Comparison of ENCODE assay signal across 8 mouse cellular contexts in the genomic region with DNA sequence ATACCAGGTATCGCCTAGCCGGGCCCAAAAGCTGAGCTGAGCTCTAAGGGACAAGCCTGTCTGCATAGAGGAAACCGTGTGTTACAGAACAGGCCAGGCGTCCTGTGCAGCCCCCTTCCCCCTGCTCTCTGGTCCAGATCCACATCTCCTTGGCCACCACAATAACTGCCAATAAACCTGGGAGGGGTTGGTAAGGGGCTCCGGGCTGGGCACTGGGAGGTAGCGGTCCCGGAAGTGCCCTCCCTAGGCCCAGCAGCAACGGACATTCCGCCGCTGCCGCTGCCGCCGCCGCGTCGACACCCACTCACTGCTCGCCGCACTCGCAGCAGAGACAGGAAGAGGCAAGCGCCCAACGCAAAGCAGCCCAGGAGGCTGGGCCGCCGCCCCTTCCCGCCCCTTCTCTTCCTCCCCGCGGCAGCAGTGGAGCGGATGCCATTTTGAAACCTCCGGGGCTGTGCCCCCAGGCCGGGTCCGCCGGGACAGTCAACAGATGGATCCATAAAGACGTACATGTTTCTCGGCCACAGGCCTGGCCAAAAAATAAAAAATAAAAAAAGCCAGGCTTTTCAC. TPM values are rescaled to one million over a fixed set of nuclear protein-coding genes. Genes with fewer than 3 reads are reported as not detected.
A peak's percentile ranks its signal among the peaks of the same experiment; 100 is the strongest.
DNase-seq lines count a peak whose midpoint lies in the region; ATAC-seq and TF ChIP-seq lines count a peak whose summit lies in the region.

No protein-coding gene starts in this region.

- peaks cover 6% of the 10 kb centered on the region for H3K4me1 ChIP-seq in cortical plate, adult 2 months (ENCODE audit: control insufficient read depth, insufficient read depth, low read length)

- H3K4me3 ChIP-seq in cortical plate, adult 2 months (ENCODE audit: insufficient read depth, low read length): peak overlapping the region; percentile 62

- TF ChIP-seq POLR2A in cortical plate, adult 2 months (IDR thresholded peaks at IDR 0.05; ENCODE audit: extremely low read depth, insufficient read depth, low read length): peak; percentile 63; the same call in 1 of the 2 replicates

- DNase-seq in gastrocnemius, postnatal 14 days: peak; percentile 86
- peak; percentile 93 for DNase-seq in induced T-regulatory cell, adult 2 months (ENCODE audit: low read depth)
- DNase-seq in left cerebral cortex, postnatal 36 days (ENCODE audit: low spot score in 2 of 2): peak; percentile 81 to 84
- DNase-seq in right cerebral cortex, postnatal 36 days (ENCODE audit: low spot score in 2 of 2): peak; percentile 73 to 74
- DNase-seq in urinary bladder, postnatal 36 days (ENCODE audit: low spot score in 2 of 2): peak; percentile 71 to 83

- H3K27ac ChIP-seq in cortical plate, adult 2 months (ENCODE audit: insufficient read depth, low read length): peak overlapping the region; percentile 85

- ATAC-seq in activated CD4-positive, CD25-positive, alpha-beta regulatory T cell, adult 4 months: peak; percentile 69
- ATAC-seq in megakaryocyte-erythroid progenitor cell, adult 5-6 weeks (replicated peaks; ENCODE audit: low FRiP score, low TSS enrichment, poor library complexity, severe bottlenecking): peak; percentile 60

- intact Hi-C loops in gastrocnemius, postnatal 14 days (cut with DNase I; ENCODE audit: low total_unique reads): no loop called here
- intact Hi-C loops in left cerebral cortex, postnatal 36 days (cut with DNase I): loop anchor here (2.0 kb wide), 1 partner anchor 20 kb away; no protein-coding TSS in a partner anchor

- no peak for TF ChIP-seq CTCF in cortical plate, adult 2 months (IDR thresholded peaks at IDR 0.05; ENCODE audit: extremely low read depth, insufficient read depth, low read length)

RNA-seq across cellular contexts. Expression of gene Gnai2, which starts 2.0 kb away (rescaled TPM):
- 100 to 1,000 TPM; 176 to 181 TPM for polyA plus RNA-seq in activated CD4-positive, CD25-positive, alpha-beta regulatory T cell, adult 4 months (2017; shearing (Covaris generic))
- polyA plus RNA-seq in cortical plate, adult 2 months (2012; rRNA removed): 283 and 286 TPM in 2 replicates
- total RNA-seq in gastrocnemius, postnatal 14 days (2021): 100 to 1,000 TPM; 139 to 152 TPM
- 100 to 1,000 TPM; 215 to 221 TPM for total RNA-seq in left cerebral cortex, postnatal 36 days (2021)
- 204 and 225 TPM in 2 replicates for total RNA-seq in megakaryocyte-erythroid progenitor cell, adult 5-6 weeks (2014; fragmentation: Nextera tagmentation)
- 215 and 228 TPM in 2 replicates for total RNA-seq in megakaryocyte-erythroid progenitor cell, adult 5-6 weeks (2017)

RNA-seq across cellular contexts. Expression of gene Sema3b, which starts 24.1 kb away (rescaled TPM):
- polyA plus RNA-seq in activated CD4-positive, CD25-positive, alpha-beta regulatory T cell, adult 4 months (2017; shearing (Covaris generic)): not detected
- 2.4 and 4.3 TPM in 2 replicates for polyA plus RNA-seq in cortical plate, adult 2 months (2012; rRNA removed)
- 10 to 100 TPM; 27.6 to 35.2 TPM for total RNA-seq in gastrocnemius, postnatal 14 days (2021)
- 1 to 10 TPM; 2.6 to 3.1 TPM for total RNA-seq in left cerebral cortex, postnatal 36 days (2021)
- total RNA-seq in megakaryocyte-erythroid progenitor cell, adult 5-6 weeks (2014; fragmentation: Nextera tagmentation): 0.50 TPM in 1 of 2 replicates, not detected in the other
- not detected in 2 replicates for total RNA-seq in megakaryocyte-erythroid progenitor cell, adult 5-6 weeks (2017)

RNA-seq across cellular contexts. Expression of gene Slc38a3, which starts 36.2 kb away (rescaled TPM):
- polyA plus RNA-seq in activated CD4-positive, CD25-positive, alpha-beta regulatory T cell, adult 4 months (2017; shearing (Covaris generic)): not detected
- 134 and 156 TPM in 2 replicates for polyA plus RNA-seq in cortical plate, adult 2 months (2012; rRNA removed)
- total RNA-seq in gastrocnemius, postnatal 14 days (2021): 10 to 100 TPM; 29.8 to 57.1 TPM
- 10 to 100 TPM; 66.3 to 66.8 TPM for total RNA-seq in left cerebral cortex, postnatal 36 days (2021)
- total RNA-seq in megakaryocyte-erythroid progenitor cell, adult 5-6 weeks (2014; fragmentation: Nextera tagmentation): not detected in 2 replicates
- total RNA-seq in megakaryocyte-erythroid progenitor cell, adult 5-6 weeks (2017): not detected in 2 replicates

RNA-seq across cellular contexts. Expression of gene Ifrd2, which starts 45.7 kb away (rescaled TPM):
- polyA plus RNA-seq in activated CD4-positive, CD25-positive, alpha-beta regulatory T cell, adult 4 months (2017; shearing (Covaris generic)): 10 to 100 TPM; 28.7 to 33.8 TPM
- 16.3 and 18.6 TPM in 2 replicates for polyA plus RNA-seq in cortical plate, adult 2 months (2012; rRNA removed)
- 10 to 100 TPM; 33.5 to 42.7 TPM for total RNA-seq in gastrocnemius, postnatal 14 days (2021)
- 10 to 100 TPM; 11.1 to 13.8 TPM for total RNA-seq in left cerebral cortex, postnatal 36 days (2021)
- total RNA-seq in megakaryocyte-erythroid progenitor cell, adult 5-6 weeks (2014; fragmentation: Nextera tagmentation): 226 and 251 TPM in 2 replicates
- total RNA-seq in megakaryocyte-erythroid progenitor cell, adult 5-6 weeks (2017): 103 and 192 TPM in 2 replicates

RNA-seq across cellular contexts. Expression of gene Gnat1, which starts 46.3 kb away (rescaled TPM):
- polyA plus RNA-seq in activated CD4-positive, CD25-positive, alpha-beta regulatory T cell, adult 4 months (2017; shearing (Covaris generic)): 1 to 10 TPM in 1 of 2 experiments, not detected in 1; 1.1 TPM
- polyA plus RNA-seq in cortical plate, adult 2 months (2012; rRNA removed): 0.40 and 0.42 TPM in 2 replicates
- not detected for total RNA-seq in gastrocnemius, postnatal 14 days (2021)
- 1 to 10 TPM in 1 of 2 experiments, under 1 TPM in 1; 0.41 to 1.2 TPM for total RNA-seq in left cerebral cortex, postnatal 36 days (2021)
- total RNA-seq in megakaryocyte-erythroid progenitor cell, adult 5-6 weeks (2014; fragmentation: Nextera tagmentation): not detected in 2 replicates
- total RNA-seq in megakaryocyte-erythroid progenitor cell, adult 5-6 weeks (2017): 5.3 TPM in 1 of 2 replicates, not detected in the other

Comparison
In these comparisons a context has a peak if more than half of its experiments do, and no peak if none do; other contexts are left out.
1. Peak in every context shown above with its lines: DNase-seq, ATAC-seq, H3K4me3 ChIP-seq and H3K27ac ChIP-seq.
2. RNA of gene Sema3b, which starts 24.1 kb away (total RNA-seq): 27.6 to 35.2 TPM in gastrocnemius, postnatal 14 days; 2.6 to 3.1 TPM in left cerebral cortex, postnatal 36 days and 0.50 TPM in megakaryocyte-erythroid progenitor cell, adult 5-6 weeks; every median in the first group is over 4 times any median in the second.
3. RNA of gene Slc38a3, which starts 36.2 kb away (total RNA-seq): 66.3 to 66.8 TPM in left cerebral cortex, postnatal 36 days and 29.8 to 57.1 TPM in gastrocnemius, postnatal 14 days; not detected in megakaryocyte-erythroid progenitor cell, adult 5-6 weeks; every median in the first group is over 10 times any median in the second.